Mouse (Mus musculus): ENCODE measurements around the gene Fscn1. TPM values are rescaled to one million over a fixed set of nuclear protein-coding genes. Genes with fewer than 3 reads are reported as not detected.

Gene Fscn1
- polyA plus RNA-seq, 1 experiment = 33.7 TPM

- H3K4me1 ChIP-seq (ENCODE audit: control insufficient read depth, insufficient read depth, insufficient read length) = no peaks in the 10 kb centered on the region
- no peaks in the 10 kb centered on the region for H3K36me3 ChIP-seq (ENCODE audit: control insufficient read depth, insufficient read depth, low read length)
- TF ChIP-seq CTCF (IDR thresholded peaks at IDR 0.05; ENCODE audit: extremely low read depth, insufficient read depth, insufficient read length, insufficient replicate concordance) = no peak
- TF ChIP-seq POLR2A (IDR thresholded peaks at IDR 0.05; ENCODE audit: low read depth, low read length) = no peak
- H3K27me3 ChIP-seq (ENCODE audit: control insufficient read depth, insufficient read depth, low read length) = no peaks in the 10 kb centered on the region
- 73% methylated on average over 8 of the region's 8 CpGs for WGBS
- no peak overlapping the region for H3K4me3 ChIP-seq (ENCODE audit: extremely low read depth, insufficient read depth, insufficient read length)
- H3K27ac ChIP-seq (ENCODE audit: insufficient read depth, low read length) = no peak overlapping the region
- no peak for DNase-seq (ENCODE audit: low read depth in 1 of 2, low spot score in 2 of 2)
These were observed 15.0 kb upstream of the Fscn1 start for GRCm38 (mm10) chr5:142944979-142945682.

GRCm38 (mm10) chr5:142947460-142947859, 12.7 kb upstream of the Fscn1 start:
- no peaks in the 10 kb centered on the region for H3K4me1 ChIP-seq (ENCODE audit: control insufficient read depth, insufficient read depth, insufficient read length)
- H3K27ac ChIP-seq (ENCODE audit: insufficient read depth, low read length) = no peak overlapping the region
- H3K27me3 ChIP-seq (ENCODE audit: control insufficient read depth, insufficient read depth, low read length) = no peaks in the 10 kb centered on the region
- 84% methylated on average over 7 of the region's 7 CpGs for WGBS
- no peak for DNase-seq (ENCODE audit: low read depth in 1 of 2, low spot score in 2 of 2)
- no peaks in the 10 kb centered on the region for H3K36me3 ChIP-seq (ENCODE audit: control insufficient read depth, insufficient read depth, low read length)
- H3K4me3 ChIP-seq (ENCODE audit: extremely low read depth, insufficient read depth, insufficient read length) = no peak overlapping the region
- TF ChIP-seq POLR2A (IDR thresholded peaks at IDR 0.05; ENCODE audit: low read depth, low read length) (no peak), CTCF (IDR thresholded peaks at IDR 0.05; ENCODE audit: extremely low read depth, insufficient read depth, insufficient read length, insufficient replicate concordance) (no peak)

- Histone ChIP-seq H3K4me1 (ENCODE audit: control insufficient read depth, insufficient read depth, insufficient read length) (no peaks in the 10 kb centered on the region), H3K27me3 (ENCODE audit: control insufficient read depth, insufficient read depth, low read length) (no peaks in the 10 kb centered on the region), H3K4me3 (ENCODE audit: extremely low read depth, insufficient read depth, insufficient read length) (no peak overlapping the region), H3K27ac (ENCODE audit: insufficient read depth, low read length) (no peak overlapping the region), H3K36me3 (ENCODE audit: control insufficient read depth, insufficient read depth, low read length) (no peaks in the 10 kb centered on the region)
- WGBS = 65% methylated on average over 6 of the region's 6 CpGs
- DNase-seq (ENCODE audit: low read depth in 1 of 2, low spot score in 2 of 2) = no peak
- TF ChIP-seq CTCF (IDR thresholded peaks at IDR 0.05; ENCODE audit: extremely low read depth, insufficient read depth, insufficient read length, insufficient replicate concordance) (no peak), POLR2A (IDR thresholded peaks at IDR 0.05; ENCODE audit: low read depth, low read length) (no peak)
These were observed 10.6 kb upstream of the Fscn1 start for GRCm38 (mm10) chr5:142949580-142949979.

GRCm38 (mm10) chr5:142950405-142950804, 9.7 kb upstream of the Fscn1 start:
- TF ChIP-seq CTCF (IDR thresholded peaks at IDR 0.05; ENCODE audit: extremely low read depth, insufficient read depth, insufficient read length, insufficient replicate concordance) (no peak), POLR2A (IDR thresholded peaks at IDR 0.05; ENCODE audit: low read depth, low read length) (no peak)
- 82% methylated on average over 6 of the region's 6 CpGs for WGBS

GRCm38 (mm10) chr5:142953641-142954040, 6.5 kb upstream of the Fscn1 start:
- no peak for TF ChIP-seq POLR2A (IDR thresholded peaks at IDR 0.05; ENCODE audit: low read depth, low read length)
- TF ChIP-seq CTCF (IDR thresholded peaks at IDR 0.05; ENCODE audit: extremely low read depth, insufficient read depth, insufficient read length, insufficient replicate concordance) = no peak
- Histone ChIP-seq H3K27me3 (ENCODE audit: control insufficient read depth, insufficient read depth, low read length) (no peaks in the 10 kb centered on the region), H3K4me1 (ENCODE audit: control insufficient read depth, insufficient read depth, insufficient read length) (no peaks in the 10 kb centered on the region), H3K4me3 (ENCODE audit: extremely low read depth, insufficient read depth, insufficient read length) (no peak overlapping the region), H3K27ac (ENCODE audit: insufficient read depth, low read length) (no peak overlapping the region), H3K36me3 (ENCODE audit: control insufficient read depth, insufficient read depth, low read length) (no peaks in the 10 kb centered on the region)
- no peak for DNase-seq (ENCODE audit: low read depth in 1 of 2, low spot score in 2 of 2)
- WGBS = 78% methylated on average over 3 of the region's 3 CpGs

More at GRCm38 (mm10) chr5:142950405-142950804, 9.7 kb upstream of the Fscn1 start:
- DNase-seq (ENCODE audit: low read depth in 1 of 2, low spot score in 2 of 2) = no peak
- Histone ChIP-seq H3K36me3 (ENCODE audit: control insufficient read depth, insufficient read depth, low read length) (no peaks in the 10 kb centered on the region), H3K27me3 (ENCODE audit: control insufficient read depth, insufficient read depth, low read length) (no peaks in the 10 kb centered on the region), H3K27ac (ENCODE audit: insufficient read depth, low read length) (no peak overlapping the region), H3K4me3 (ENCODE audit: extremely low read depth, insufficient read depth, insufficient read length) (no peak overlapping the region), H3K4me1 (ENCODE audit: control insufficient read depth, insufficient read depth, insufficient read length) (no peaks in the 10 kb centered on the region)

- Histone ChIP-seq H3K36me3 (ENCODE audit: control insufficient read depth, insufficient read depth, low read length) (no peaks in the 10 kb centered on the region), H3K27me3 (ENCODE audit: control insufficient read depth, insufficient read depth, low read length) (peaks cover 21% of the 10 kb centered on the region), H3K4me1 (ENCODE audit: control insufficient read depth, insufficient read depth, insufficient read length) (peaks cover 9% of the 10 kb centered on the region; the same call in 1 of the 2 replicates), H3K27ac (ENCODE audit: insufficient read depth, low read length) (no peak overlapping the region), H3K4me3 (ENCODE audit: extremely low read depth, insufficient read depth, insufficient read length) (no peak overlapping the region)
- WGBS = 67% methylated on average over 6 of the region's 6 CpGs
- no peak for DNase-seq (ENCODE audit: low read depth in 1 of 2, low spot score in 2 of 2)
- TF ChIP-seq CTCF (IDR thresholded peaks at IDR 0.05; ENCODE audit: extremely low read depth, insufficient read depth, insufficient read length, insufficient replicate concordance) (no peak), POLR2A (IDR thresholded peaks at IDR 0.05; ENCODE audit: low read depth, low read length) (no peak)
These were observed 3.0 kb upstream of the Fscn1 start for GRCm38 (mm10) chr5:142956956-142957703.

Measured in spleen, adult 2 months (tissue).